Mouse (Mus musculus) brain, embryonic 14.5 days (tissue): Measurements from ENCODE around the gene Olfr538.

Source experiments
- CTCF ChIP-seq: fragments of 200-500 bp; IDR thresholded peaks from 2 replicates; pipeline ENCODE4 v1.5.1; 2012; ENCODE audit warnings: inconsistent platforms, mild to moderate bottlenecking, moderate library complexity, borderline replicate concordance; ENCODE audit not compliant: insufficient read depth, insufficient read length; ENCODE audit errors: extremely low read depth
- POLR2A ChIP-seq: fragments of 200-500 bp; IDR thresholded peaks from 2 replicates; pipeline ENCODE4 v1.6.1; 2012; ENCODE audit warnings: mild to moderate bottlenecking, inconsistent platforms, borderline replicate concordance; ENCODE audit not compliant: poor library complexity, insufficient read depth, insufficient read length, severe bottlenecking; ENCODE audit errors: extremely low read depth

DNA sequence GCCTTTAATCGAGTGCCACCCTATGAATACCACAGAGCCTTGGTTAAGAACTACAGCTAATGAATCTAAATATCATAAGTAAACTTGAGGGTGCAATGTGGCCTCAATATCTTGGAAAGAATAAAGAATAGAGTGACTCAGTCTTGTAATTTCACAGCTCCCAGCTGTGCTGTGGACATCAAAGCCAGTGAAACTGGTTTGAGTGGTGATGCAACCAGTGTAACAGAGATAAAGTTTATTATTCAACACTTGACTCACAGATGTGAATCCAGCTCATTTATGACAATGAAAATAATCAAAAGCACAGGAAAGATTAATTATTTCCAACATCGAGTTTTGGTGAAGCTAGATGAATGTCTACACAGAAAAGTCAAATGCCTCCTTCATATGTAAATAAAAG is 27.9 kb upstream of the Olfr538 start:
- TF ChIP-seq CTCF: no peak
- no peak for TF ChIP-seq POLR2A
